Mouse (Mus musculus) hematopoietic stem cell, adult 5-6 weeks (primary cell): Measurements from ENCODE around the gene Glod4. TPM values are rescaled to one million over a fixed set of nuclear protein-coding genes. Genes with fewer than 3 reads are reported as not detected.
A peak's percentile ranks its signal among the peaks of the same experiment; 100 is the strongest.

Source experiments
- ATAC-seq, 2 experiments: fragments of 125-278 bp in 1 of 2; replicated peaks in 1 of 2; 2 replicates each; pipeline ENCODE4 v1.8.0; 2016 to 2017; ENCODE audit warnings: inconsistent platforms in 2 of 2, mild to moderate bottlenecking in 2 of 2, moderate number of reproducible peaks in 2 of 2, low read depth in 1 of 2, moderate TSS enrichment in 1 of 2; ENCODE audit not compliant: low FRiP score in 2 of 2, poor library complexity in 2 of 2, severe bottlenecking in 2 of 2, insufficient read depth in 1 of 2, low TSS enrichment in 1 of 2
- total RNA-seq: library from RNA; stranded (forward); fragments of 172-1452, 232-1000 nt; gene quantifications from 2 replicates; pipeline ENCODE4 v1.2.3, GENCODE M21; 2017

Glod4 gene
- total RNA-seq, 1 experiment from 2014 or later: 311 TPM

DNA sequence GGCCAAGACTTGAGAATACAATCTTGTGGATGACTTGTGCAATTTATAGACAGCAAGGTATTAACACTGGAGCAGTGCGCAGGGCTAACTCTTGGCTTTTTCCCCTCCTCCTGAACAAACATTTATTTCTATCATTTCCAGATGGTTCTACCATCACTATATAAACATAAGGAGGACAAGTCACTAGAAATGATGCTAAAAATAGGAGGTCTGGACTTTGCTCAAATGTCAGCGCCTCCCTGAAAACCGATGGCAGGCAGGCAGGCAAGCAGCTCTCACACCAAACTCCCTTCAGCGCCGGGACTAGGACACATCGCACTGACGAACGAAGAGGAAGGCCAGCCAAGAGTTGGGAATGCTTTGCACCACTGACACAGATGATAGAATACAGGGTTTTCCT lies 118.1 kb downstream of the Glod4 start:
- ATAC-seq: no peak

DNA sequence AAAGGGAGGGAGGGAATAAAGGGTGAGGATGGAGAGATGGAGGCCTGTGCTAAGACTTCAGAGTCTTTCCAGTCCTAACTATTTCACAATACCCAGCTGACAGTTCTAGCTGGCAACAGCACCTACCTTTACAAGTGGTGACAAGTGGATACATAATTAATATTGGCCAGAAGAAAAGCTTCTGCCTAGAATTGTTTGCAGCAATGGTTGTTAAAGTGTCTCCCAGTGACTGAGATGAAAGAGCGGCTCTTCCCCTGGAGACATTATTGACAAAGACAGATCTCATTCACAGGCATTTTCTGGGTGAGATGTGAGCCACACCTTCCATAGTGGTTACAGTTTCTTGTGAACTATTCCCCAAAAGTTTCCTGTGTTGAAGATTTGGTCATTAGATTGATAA lies 120.0 kb downstream of the Glod4 start:
- no peak for ATAC-seq

DNA sequence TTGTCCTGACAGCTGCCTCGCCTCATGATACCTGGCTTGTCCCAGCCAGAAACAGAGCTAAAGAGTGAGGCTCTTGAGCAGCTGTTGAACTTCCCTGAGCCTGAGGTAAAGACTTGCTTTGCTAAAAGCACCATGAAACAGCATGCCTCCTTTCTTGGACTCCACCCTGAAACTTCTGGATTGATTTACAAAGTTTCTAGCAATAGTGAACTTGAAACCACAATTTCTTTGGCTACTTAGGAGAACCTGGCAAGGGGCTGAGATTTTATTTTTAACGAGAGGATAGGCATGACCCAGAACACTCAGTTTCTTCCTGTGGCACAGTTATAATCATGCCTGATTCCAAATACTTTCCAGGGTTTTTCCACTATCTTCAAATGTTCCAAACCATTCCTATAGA lies 121.0 kb downstream of the Glod4 start:
- ATAC-seq: no peak

DNA sequence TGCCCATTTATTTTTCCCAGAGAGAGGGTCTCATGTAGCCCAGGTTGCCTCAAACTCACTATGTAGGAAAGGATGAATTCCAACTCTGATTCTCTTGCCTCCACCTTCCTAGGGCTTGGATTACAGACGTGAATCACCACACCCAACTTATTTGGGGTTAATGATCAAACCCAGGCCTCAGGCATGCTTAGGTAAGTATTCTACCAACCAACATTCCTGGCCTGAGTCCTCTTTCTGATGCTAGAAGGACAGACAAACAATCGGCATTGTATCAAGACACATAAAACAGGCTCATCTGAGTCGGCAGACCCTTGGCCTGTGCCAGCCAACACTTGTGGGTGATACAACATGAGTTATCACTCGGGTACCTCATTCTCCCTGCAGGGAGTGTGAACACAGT lies 122.4 kb downstream of the Glod4 start:
- no peak for ATAC-seq

DNA sequence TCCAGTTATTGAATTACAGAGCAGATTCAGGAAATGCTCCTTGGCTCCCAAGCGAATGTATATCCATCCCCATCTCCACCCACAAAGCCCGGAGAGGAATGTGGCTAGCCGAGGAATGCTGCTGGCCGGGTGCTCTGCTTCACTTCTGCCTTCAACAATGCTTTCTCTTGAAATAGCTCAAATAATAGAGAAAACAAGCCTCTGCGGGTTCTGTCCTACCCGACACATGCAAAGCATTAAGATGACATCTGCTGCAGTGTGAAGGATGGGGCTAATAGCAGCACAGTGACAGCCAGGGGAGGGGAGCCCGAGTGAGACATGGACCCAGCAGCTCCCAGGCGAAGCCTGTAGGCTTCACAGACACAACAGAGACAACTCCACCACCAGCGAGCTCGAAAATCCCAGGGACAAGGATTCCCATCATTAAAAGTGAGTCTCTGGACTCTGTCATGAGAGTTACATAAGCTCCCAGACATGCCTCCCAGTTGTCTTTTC lies 123.1 kb downstream of the Glod4 start:
- no peak for ATAC-seq

DNA sequence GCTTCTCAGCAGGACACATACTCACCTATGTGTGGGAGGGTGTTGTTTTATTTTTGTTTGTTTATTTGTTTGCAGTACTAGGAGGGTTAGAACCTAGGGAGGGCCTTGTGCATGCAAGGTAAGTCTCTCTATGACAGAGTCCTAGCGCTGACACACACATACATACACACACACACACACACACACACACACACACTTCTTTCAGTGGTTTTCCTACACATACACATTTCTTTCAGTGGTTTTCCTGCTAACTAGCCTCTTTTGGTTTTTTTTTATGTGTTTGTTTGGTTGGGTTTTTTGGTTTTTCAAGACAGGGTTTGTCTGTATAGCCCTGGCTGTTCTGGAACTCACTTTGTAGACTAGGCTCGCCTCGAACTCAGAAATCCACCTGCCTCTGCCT lies 133.1 kb downstream of the Glod4 start:
- no peak for ATAC-seq

DNA sequence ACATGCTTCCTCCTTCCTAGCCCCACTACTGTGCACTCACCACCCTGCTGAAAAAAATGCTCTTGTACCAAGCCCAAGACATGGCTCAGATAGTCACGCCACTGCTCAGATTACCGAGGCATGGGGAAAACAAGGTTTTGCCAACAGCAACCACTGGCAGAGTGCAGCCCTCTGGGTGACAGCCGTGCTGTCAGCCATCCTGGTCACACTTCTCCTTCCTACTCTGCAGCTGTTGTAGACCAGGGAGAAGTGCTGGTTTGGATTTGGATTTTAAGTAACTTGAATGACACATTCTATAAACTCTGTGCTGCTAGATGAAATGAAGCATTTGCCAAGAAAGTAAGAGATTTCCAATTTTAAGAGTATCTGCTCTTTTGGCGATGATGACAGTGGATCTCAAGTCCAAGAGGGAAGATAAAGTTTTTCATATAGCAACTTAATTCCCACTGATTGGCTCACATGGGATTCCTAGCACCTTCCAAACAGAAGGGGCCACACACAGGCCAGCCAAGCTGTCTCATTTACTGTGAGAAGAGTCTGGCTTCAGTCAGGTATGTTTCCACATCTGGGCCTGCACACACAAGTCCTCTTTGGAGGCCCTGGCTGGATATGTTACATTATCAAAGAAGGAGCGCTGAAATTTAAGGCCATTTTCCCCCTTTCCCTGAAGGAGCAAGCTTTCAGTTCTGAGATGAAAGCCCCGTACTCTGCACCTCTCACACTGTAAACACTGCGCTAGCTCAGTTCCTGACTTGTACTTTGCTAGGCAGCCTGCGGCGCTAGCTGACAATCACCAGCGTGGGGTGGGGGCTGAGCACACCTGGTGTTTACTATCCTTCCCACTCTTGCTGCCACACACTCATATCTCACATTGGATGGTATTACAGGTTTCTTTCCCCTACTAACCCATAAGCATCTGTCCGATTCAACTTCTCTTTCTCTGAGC lies 136.7 kb downstream of the Glod4 start:
- ATAC-seq: no peak

DNA sequence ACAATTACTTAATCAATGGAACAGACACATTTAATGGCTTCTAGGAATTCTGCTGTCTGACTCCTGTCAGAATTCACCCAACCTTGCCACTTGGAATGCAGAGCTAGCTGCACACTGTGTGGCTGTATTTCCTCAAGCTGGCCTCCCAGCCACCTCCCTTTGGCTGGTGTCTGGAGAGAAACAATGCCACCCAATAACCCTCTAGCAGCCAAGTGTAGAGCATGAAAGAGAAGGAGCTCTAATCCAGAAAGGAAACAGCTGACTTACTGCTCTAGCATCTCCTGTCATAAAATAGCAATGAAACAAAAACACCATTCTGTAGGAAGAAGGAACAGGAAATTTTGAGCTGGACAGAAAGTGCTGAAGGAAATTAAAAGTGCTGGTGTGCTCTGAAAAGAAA lies 142.4 kb downstream of the Glod4 start:
- no peak for ATAC-seq

DNA sequence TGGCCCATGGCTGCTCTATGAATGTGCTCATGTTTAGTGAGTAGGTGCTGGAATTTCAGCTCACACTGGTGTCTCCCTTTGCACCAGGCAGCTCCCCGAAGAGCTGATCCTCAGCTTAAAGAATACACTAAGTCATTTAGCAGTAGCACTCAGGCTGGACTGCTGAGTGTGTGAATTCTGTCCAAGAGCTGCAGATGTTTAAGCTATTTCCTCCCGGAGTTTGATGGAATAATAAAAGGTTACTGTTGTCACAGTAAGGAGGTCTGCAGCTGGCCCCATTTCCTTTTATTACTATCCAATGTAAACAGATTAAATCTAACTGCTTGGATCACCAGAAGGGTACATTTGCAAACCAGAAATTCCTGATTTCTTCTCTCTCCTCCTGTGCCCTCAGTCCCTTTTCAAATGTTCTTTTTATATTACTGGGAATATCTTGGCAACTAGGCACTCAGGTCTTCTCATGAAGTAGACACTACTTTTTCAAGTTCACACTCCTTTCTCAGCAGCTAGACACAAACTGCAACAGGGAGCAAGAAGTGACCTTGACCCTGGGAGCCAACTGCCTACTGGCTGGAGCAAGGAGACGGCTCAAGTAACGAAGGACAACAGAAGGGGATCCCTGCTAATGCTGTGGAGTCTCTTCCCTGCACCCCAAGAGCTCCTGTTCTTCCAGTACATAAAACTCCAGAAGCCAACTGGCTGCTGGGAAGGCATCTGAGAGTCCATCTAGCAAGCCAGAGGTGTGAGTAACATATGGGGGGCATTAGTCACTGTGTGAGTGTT lies 144.1 kb downstream of the Glod4 start:
- no peak for ATAC-seq

DNA sequence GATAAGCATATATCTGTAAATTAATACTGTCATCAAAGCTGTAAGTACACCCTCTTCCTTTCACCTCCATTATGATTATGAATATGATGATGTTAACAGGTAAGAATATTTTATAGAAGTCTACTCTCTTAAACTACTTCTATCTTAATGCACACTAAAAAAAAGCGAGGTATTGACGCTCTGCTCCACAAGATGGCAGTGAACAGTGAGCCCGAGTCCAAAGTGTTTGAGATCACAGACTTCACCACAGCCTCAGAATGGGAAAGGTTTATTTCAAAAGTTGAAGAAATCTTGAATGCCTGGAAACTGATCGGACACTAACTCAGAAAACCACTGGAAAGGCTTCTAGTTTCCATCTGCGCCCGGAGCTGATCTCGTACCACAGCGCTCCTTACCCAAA lies 149.9 kb downstream of the Glod4 start:
- no peak for ATAC-seq

DNA sequence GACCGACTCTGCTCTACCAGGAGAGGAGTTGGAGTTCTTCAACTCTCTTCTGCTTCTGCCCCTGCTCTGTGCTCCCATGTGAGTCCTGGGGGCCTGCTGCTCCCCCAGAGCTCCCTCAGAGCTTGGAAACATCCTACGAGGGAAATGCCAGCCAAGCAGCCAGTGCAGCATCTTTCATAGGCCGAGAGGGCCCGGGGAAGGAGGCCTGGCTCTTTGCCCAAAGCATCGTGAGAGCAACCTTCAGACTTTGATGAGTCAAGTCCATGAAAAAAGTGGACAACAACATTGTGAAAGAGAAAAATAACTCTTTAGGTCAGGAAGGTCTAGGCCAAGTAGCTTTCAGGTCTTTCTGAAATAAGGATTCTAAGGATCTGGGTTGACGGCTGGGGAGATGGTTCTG lies 153.7 kb downstream of the Glod4 start:
- no peak for ATAC-seq

DNA sequence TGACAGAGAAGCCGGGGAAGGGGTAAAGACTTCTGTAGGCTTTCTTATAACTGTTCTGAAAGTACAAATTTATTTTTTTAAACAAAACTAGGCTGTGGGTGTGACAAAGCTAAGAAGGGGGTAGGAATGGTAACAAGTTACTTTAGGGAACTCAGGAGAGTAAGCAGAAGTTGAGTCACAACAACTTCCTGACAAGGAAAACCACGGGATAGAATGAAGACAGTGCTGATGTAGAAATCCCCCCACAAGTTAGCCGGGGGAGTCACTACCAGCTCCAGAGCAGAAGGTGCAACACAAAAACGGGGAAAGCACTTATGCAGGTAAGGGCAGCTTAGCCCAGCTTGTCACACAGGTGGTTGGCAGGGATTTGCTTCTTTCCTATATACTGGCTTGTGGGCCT lies 155.0 kb downstream of the Glod4 start:
- 0 out of 4 replicates have a peak, but pooled peaks of 1 of the 2 experiments have one; percentile 37 for ATAC-seq

DNA sequence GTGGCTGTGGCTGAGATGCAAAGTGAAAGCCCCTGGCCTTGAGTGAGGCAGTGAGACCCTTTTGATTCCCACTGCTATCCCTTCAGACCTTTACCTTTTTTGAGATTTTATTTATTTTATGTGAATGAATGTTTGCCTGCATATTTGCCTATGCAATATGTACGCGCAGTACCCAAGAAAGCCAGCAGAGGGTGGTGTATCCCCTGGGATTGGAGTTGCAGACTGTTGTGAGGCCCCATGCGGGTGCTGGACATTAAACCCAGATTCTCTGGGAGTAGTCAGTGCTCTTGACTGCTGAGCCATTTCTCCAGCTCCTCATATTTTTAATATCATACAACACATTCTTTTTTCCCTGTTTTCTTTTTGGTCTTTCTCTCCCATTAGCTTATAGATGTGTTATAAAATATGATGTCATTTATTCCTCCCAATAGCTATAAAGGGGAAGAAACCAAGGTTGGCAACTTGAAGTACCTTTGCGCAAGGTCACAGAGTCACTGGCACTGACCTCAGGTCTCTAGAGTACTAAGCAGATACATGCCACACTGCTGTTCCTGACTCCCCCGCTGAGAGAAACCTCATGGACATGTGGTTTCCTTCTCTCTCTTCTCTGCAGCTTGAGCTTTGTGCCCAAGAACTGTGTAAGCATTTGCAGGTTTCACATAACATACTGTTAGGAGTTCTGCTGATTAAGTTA lies 157.5 kb downstream of the Glod4 start:
- peak in 1 of 2 experiments; percentile 47; a peak in 1 of 4 replicates for ATAC-seq

DNA sequence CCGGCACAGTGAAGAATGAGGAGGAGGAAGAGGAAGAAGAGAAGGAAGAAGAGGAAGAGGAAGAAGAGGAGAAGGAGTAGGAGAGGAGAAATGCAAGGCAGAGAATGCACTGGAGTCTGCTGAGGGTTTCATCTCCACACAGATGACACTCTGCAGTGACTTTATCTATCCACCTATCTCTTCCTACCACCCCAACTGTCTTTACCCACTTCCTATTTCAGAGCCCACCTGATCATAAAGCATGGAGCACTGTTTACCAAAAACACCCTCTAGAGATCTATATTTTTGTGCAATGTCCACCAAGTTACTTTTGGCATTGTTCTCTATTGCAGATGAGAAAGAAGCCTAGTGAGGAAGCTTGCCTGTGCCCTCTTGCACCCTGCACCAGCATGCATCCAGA lies 158.6 kb downstream of the Glod4 start:
- no peak for ATAC-seq

DNA sequence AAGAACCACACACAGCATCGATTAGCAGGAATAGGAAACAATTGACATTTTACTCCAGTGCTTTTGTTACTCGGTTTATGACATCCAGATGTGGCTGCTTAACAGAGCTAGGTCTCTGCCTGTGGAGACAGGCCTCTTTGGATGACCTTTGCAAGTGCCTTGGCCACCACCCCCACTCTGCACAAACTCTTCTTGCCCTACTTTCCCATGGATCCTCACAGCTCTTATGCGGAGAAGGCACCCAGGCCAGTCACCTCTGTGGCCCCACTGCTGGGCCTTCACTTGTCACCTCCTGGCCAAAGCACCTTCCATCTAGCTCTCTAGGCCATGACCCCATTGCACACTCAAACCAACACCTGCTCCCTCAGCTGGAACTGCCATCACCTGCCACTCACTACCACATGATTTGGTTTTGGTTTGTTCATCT lies 159.6 kb downstream of the Glod4 start:
- no peak for ATAC-seq

DNA sequence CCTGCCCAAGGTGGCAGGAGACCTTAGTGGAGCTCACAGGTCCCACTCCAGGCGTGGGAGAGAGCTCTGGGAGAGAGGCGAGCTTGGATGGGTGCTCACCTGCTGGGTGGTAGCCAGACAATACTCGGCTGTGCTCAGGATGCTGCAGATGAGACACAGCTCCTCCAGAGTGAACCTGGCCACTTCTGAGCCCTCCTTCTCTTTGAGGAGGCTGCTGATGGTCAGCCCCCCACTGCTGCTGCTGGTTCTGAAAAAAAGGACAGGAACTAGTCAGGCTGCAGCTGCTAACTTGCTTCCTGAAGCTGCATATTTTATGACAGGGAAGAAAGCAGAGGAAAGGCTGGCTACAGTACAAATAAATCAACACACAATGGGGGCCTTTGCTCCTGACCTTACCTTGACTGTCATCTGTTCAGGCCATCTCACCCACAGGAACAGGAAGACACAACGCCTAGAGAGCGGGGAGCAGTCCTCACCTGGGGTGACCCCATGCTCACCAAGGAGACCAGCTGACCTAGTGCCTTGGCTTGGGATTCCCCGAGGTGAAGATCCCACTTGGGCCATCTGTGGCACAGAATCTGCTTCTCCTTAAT lies 162.4 kb downstream of the Glod4 start:
- no peak for ATAC-seq

DNA sequence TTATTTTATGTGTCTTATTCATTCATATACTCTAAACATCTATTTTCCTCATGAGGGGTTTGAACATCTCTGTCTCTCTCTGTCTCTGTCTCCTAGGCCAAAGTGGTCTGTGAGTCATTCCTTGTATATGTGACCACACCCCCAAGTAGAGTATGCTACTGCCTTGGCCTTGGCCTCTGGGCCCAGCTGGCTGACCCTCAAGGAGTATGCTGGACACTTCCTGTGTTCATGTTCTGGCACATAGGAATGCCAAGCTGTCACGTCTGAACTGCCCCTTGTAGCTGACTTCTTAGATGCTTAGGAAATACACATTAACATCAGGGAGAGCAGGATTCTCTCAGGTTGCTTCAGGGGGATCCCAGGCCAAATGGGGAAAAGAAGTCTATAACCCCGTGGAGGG lies 163.2 kb downstream of the Glod4 start:
- no peak for ATAC-seq
